Mouse (Mus musculus) spleen, postnatal 10 days (tissue): ENCODE measurements around the gene Spats2.
"Not testable (repeated sequence)": the region's sequence is repeated elsewhere in the genome, so short reads cannot be mapped to it uniquely, and the experiment has no call there.

ENCODE experiments used
- DNase-seq, 2 experiments: peaks; one replicate each; pipeline ENCODE4 v3.0.0; 2021 to 2022; ENCODE audit warnings: low spot score in 2 of 2

Gene Spats2

GRCm38 (mm10) chr15:99224208-99224911 is 98.6 kb downstream of the Spats2 start, which contains the start of gene Kcnh3:
Kcnh3 (plus strand) TSS chr15:99224861.
- peak; percentile 26 to 72 for DNase-seq

DNA sequence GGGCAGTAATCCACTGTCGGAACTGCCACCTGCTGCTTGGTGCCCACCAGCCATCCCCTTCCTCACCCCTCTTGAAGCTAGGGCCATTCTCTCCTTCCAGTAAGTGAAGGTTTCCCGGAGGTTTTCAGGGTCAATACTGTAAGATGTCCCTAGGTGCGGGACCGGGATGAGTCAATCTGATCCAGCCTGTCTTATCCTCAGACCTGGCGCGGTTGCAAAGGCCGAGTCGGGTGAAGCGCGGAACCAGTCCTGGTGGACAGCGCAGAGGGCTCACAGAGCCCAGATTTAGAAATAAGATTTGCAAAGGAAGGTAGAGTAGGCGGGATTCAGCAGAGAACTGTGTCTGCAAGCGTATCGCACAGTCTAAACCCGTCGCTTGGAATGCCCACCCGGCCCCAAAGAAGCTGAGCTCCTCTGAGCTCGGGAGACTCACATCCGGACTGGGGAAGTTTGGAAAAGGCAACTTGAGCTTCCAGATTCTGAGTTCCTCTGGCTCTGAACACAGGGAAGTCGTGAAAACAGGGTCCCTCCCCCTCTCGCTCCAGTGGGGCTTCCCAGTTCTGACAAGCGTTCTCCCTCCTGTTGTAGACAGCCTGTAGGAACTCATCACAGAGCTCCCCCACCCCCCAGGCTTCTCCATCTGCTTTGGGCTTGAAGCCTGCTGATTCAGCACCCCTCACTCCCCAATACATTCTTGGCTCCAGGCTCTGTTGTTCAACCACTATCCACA is 99.5 kb downstream of the Spats2 start:
- no peak for DNase-seq

DNA sequence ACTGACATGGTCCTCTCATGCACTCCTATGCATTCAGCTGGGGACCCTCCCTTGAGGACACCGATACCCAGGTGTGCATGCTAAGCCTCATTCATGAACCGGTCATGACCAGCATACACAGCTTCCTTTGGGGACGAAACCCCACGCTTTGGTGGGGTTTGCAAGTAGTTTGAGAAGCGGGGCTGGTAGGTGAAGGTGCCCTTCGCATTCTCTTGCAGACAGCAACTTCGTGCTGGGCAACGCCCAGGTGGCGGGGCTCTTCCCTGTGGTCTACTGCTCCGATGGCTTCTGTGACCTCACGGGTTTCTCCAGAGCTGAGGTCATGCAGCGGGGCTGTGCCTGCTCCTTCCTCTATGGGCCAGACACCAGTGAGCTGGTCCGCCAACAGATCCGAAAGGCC is 100.4 kb downstream of the Spats2 start:
- no peak for DNase-seq

DNA sequence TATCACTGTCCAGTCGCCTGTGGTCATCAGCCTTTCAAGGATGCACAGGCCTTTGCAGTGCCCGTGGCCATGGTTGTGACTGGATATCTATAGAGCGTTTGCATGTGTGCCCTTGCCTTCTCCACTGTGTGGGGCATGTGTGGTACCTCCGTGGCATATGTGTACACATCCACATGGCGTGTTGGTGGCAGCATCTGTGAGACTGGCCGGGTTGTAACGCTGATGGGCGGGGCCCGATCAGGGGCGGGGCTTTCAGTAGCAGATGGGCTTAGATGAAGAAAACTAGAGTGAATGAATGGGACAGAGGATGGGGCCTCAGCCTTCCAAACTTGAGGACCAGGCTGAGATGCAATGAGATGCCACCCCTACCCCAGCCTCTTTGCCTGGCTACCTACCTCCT is 106.3 kb downstream of the Spats2 start:
- no peak for DNase-seq

GRCm38 (mm10) chr15:99233719-99234118 is 108.0 kb downstream of the Spats2 start:
- peak in 1 of 2 experiments; percentile 43 for DNase-seq

DNA sequence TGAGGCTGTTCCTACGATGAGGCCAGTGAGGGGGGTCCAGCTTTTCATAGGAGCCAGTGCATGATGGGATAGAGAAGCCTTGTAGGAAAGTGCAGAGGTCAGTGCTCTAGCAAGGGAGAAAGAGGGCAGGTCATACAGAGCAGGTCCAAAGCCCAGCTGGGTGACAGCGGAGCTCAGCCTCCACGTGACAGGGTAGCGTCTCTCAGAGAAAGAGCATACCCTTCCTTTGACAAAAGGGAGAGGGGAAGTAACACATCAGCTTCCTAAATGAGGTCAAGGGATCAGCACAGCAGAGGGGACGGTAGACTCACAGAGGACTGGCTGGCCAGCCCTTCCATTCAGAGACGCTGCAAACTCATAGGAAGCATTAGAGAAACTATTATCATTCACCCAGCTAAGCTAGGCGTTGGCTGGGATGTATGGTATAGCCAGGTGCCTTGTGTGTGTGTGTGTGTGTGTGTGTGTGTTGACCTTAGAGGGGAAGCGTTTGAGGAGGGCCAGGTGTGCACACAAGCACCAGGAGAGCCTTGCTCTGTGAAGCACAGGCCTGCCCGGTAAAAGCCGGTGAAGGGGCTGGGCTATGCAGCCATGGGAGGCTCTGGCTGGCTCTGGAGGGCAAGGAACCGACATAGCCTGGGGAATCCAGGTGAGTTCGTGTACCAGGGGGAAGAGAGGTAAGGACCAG is 108.8 kb downstream of the Spats2 start:
- DNase-seq, result no peak

GRCm38 (mm10) chr15:99238006-99238405 is 112.3 kb downstream of the Spats2 start:
- DNase-seq, result no peak

GRCm38 (mm10) chr15:99240129-99240528 is 114.4 kb downstream of the Spats2 start:
- DNase-seq, result no peak

DNA sequence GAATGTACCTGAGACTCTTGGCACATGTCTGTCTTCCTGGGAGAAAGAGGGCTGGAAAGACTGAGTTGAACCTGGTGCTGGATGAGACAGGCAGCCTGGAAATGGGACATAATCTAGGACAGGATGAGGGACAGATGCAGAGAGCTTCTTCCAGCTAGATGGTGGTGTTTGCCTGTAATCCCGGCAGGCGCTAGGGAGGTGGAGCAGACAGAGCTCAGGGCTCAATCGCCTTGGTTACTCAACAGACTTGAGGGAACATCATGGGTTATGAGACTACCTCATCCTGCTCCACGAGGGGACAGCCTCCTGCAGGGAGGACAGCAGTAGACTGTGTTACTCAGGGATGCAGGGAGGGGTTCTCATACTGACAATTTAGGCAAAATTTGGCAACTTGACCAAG is 115.5 kb downstream of the Spats2 start:
- DNase-seq, result no peak

DNA sequence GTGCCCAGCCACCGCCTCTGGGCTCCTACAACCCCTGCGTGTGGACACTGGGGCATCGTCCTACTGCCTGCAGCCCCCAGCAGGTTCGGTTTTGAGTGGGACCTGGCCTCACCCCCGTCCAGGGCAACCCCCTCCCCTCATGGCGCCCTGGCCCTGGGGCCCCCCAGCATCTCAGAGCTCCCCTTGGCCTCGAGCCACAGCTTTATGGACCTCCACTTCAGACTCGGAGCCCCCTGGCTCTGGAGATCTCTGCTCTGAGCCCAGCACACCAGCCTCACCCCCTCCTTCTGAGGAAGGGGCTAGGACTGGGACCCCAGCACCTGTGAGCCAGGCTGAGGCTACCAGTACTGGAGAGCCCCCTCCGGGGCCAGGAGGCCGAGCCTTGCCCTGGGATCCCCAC is 116.3 kb downstream of the Spats2 start:
- no peak for DNase-seq

DNA sequence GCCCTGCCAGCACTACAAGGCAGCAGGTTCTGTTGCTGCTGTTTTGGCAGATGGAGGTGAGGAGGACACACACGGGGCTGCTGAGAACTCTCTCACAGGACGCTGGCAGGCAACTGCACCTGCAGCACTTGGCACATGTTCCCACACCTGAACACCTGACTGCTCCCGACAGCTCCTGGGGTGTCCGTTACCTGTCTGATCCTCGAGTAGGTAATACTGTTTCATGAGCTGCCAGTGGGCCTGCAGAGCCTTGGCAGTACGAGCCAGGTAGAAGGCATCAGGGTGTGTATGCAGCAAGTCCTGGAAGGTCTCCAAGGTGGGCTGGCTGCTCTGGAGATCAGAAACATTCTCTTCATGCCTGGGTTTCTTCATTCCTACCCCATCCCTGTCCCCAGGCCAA is 121.0 kb downstream of the Spats2 start:
- DNase-seq, result not testable (repeated sequence)

DNA sequence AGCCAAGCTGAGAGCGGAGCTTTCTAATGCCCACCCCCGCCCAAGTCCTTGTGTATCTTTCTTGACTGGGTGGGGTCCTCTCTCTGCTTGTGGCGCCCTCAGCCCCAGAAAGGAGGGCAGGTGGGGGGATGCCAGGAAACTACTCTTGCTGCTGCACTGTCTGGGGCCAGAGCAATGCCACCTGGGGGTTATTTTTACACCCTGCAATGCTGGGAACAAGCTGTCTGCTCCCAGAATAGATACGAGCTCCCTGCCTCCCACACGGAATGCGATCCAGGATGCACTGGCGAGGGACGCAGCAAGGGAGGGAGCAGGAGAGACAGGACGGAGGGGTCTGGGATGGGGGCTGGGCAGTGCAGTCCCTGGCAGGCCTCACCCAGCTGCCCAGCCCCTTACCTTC is 123.3 kb downstream of the Spats2 start:
- no peak for DNase-seq

GRCm38 (mm10) chr15:99249938-99250337 is 124.2 kb downstream of the Spats2 start:
- no peak for DNase-seq

- peak in 1 of 2 experiments; percentile 47 for DNase-seq
Measured at GRCm38 (mm10) chr15:99251111-99251510, 125.4 kb downstream of the Spats2 start.

DNA sequence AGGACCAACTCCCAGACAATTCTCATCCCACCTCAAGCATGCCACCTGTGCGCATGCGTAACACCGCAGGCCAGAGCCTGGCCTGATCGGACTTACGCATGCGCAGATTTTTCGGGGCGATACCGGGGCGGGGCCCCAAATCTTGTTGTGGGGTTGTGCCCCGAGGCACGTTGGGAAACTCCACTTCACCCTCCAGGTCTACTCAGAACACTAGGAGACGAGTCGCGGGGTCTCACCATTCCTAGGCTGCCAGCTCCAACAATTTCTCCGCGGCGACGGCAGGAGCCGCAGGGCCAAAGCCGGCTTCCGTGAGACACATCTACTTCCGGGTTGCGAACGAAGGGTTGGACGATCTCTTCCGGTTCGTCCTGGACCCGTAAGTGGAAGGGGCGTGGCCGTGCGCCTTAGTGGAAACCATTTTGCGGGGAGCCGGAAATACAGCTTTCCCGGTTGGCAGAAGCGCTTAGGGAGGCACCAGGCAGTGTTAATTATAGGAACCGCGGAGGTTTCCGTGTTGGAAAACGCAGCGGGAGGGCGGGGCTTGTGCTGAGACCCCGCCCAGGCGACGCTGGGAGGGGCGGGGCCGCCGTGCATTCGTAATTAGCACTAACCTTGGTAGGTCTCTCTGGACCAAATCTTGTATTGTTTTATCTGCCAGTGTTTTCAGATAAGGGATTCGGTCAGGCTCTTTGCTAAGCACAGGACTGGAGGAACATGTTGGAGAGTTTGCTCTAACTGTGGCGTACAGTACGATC is 126.1 kb downstream of the Spats2 start, which contains the start of gene Mcrs1:
Gene Mcrs1 (minus strand): TSS at position 336 of the 755 bp plus-strand sequence.
- peak; percentile 95 to 97 for DNase-seq

DNA sequence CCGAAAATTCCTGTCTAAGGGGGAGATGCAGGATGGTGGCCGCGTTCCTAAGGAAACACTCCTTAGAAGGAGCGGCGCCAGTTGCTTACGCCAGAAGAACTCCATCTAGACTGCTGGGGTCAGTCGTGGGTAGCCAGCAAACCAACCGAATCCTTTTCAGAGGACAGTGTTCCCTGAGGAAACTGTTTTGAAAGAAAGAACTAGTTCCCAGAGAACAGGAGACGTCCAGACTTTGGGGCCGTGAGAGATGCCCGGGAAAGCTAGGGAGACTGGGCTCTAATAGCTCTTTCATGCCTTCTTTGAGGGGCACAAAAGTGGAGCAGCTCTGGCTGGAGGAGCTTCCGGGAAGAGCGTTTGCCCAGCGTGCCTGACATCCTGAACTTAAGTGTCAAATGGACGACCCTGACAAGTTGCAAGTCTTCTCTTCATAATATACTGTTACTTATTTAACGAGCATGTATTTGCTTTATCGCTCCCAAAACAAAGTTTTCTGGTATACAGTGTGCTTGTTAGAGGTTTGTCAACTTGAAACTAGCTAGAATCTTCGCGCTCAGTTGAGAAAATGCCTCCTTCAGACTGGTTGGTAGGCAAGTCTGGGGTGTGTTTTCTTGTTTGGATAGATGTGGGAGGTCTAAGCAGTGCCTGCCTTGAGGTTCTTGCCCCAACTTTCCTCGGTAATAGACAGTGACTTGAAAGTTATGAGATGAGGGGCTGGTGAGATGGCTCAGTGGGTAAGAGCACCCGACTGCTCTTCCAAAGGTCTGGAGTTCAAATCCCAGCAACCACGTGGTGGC is 126.9 kb downstream of the Spats2 start:
- no peak for DNase-seq

GRCm38 (mm10) chr15:99253175-99253479 is 127.4 kb downstream of the Spats2 start:
- not testable (repeated sequence) for DNase-seq

DNA sequence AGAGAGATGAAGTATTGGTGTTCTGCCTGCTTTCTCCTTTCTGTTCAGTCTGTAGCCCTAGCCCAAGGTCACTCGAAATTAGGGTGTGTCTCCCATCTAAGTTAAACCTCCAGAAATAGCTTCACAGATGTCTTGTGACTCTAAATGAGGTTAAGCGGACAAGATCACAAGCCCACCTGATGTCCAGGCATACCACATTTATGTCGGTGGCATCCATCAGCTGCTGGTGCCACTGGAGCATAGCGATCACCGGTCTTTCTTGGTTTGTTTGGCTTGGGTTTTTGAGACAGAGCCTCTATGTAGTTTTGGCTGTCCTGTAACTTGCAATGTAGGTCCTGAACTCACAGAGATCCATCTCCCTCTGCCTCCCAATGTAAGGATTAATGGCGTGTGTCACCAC is 128.1 kb downstream of the Spats2 start:
- no peak for DNase-seq

- DNase-seq, result no peak
Measured at GRCm38 (mm10) chr15:99254477-99255005, 128.8 kb downstream of the Spats2 start.

DNA sequence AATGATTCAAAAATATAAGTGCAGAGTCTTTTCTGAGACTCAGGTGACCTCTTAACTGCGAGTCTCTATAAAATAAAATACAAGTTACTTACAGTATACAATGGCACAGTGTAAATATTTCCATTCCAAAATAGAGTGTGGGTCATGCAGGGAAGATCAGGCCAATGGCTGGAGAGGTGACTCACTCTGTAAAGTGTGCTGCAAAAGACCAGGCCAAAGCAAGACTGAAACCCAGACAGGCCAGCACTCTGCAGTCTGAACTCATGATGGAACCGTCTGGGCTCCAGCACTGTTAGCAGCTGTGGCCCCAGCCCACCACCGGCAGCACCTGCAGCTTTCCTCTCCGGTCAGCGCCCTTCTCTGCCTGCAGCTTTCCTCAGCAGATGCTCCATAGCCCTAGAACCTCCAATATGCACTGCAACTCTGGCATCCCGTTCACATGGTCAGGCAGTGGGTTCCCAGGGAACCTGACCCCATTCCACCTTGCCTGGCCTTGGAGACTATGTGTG is 129.6 kb downstream of the Spats2 start:
- no peak for DNase-seq
